Mouse (Mus musculus) layer of hippocampus, postnatal 14 days (tissue): ENCODE data around the gene 4931429L15Rik. TPM values are rescaled to one million over a fixed set of nuclear protein-coding genes. Genes with fewer than 3 reads are reported as not detected.

Source experiments
- DNase-seq, 2 experiments: peaks; one replicate each; pipeline ENCODE4 v3.0.0; 2021 to 2022; ENCODE audit warnings: low spot score in 2 of 2, mixed read lengths in 1 of 2
- total RNA-seq, 2 experiments: library from RNA; stranded (reverse); gene quantifications; 2 replicates each; pipeline ENCODE4 v1.2.3; 2021

Gene 4931429L15Rik
- total RNA-seq, 2 experiments from 2014 or later = not detected

- no peak for DNase-seq
These were observed 51.4 kb downstream of the 4931429L15Rik start, which contains the start of gene Apoa5 for GRCm38 (mm10) chr9:46268343-46268873. Apoa5 (plus strand) TSS chr9:46268633.

- no peak for DNase-seq
These were observed 58.7 kb downstream of the 4931429L15Rik start for GRCm38 (mm10) chr9:46261131-46261530.

GRCm38 (mm10) chr9:46259111-46259510 lies 60.7 kb downstream of the 4931429L15Rik start:
- DNase-seq = no peak

- no peak for DNase-seq
These were observed 62.2 kb downstream of the 4931429L15Rik start for GRCm38 (mm10) chr9:46257546-46257945.

GRCm38 (mm10) chr9:46256658-46257385 lies 63.0 kb downstream of the 4931429L15Rik start:
- no peak for DNase-seq

GRCm38 (mm10) chr9:46256177-46256576 lies 63.6 kb downstream of the 4931429L15Rik start:
- no peak for DNase-seq

Other genes starting within 250 kb of the 4931429L15Rik start
- gene Apoa1, start 91.4 kb downstream of the 4931429L15Rik start, total RNA-seq = under 1 TPM in 1 of 2 experiments, not detected in 1; 0.53 TPM
- gene Apoc3, start 84.3 kb downstream of the 4931429L15Rik start, total RNA-seq = not detected
- not detected for gene Apoa4, start 79.3 kb downstream of the 4931429L15Rik start, total RNA-seq
- gene Apoa5, start 51.4 kb downstream of the 4931429L15Rik start, total RNA-seq = not detected
- 10 to 100 TPM; 33.3 to 36.2 TPM for gene Zpr1, start 46.9 kb downstream of the 4931429L15Rik start, total RNA-seq
- gene Bud13, start 37.0 kb downstream of the 4931429L15Rik start, total RNA-seq = 10 to 100 TPM in 1 of 2 experiments, 1 to 10 TPM in 1; 9.0 to 10.8 TPM